ENCODE assay signal across 19 mouse cellular contexts in the genomic region with DNA sequence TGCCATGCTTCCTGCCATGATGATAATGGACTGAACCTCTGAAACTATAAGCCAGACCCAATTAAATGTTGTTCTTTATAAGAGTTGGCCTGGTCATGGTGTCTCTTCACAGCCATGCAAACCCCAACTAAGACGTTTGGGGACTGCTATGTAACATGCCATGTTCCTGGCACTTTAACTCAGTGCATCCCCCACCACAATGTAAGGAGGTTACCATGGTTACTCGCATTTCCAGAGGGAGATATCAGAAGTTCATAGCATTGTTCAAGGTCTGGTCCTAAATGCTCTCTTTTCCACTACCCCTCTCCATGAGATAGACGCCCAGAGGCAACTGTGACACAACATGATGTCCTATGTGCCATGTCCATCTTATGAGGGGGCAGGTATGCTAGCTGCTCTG. TPM values are rescaled to one million over a fixed set of nuclear protein-coding genes. Genes with fewer than 3 reads are reported as not detected.
A peak's percentile ranks its signal among the peaks of the same experiment; 100 is the strongest.
DNase-seq lines count a peak whose midpoint lies in the region; ATAC-seq and TF ChIP-seq lines count a peak whose summit lies in the region.
"Had no signal": no experiment of that assay in that cellular context is flagged by ENCODE, and none has a peak within 500 bp of the region (broad histone marks: within the 10 kb centered on the region; RNA-seq: fewer than 3 reads in every experiment).

No protein-coding gene starts in this region.

- H3K27me3 ChIP-seq in forebrain, postnatal 0 days (ENCODE audit: insufficient read depth, low read length): no peaks in the 10 kb centered on the region
- H3K27me3 ChIP-seq in forebrain, embryonic 10.5 days (ENCODE audit: poor library complexity, severe bottlenecking): no peaks in the 10 kb centered on the region
- no peaks in the 10 kb centered on the region for H3K27me3 ChIP-seq in midbrain, embryonic 15.5 days (replicated peaks)
- no peaks in the 10 kb centered on the region for H3K27me3 ChIP-seq in midbrain, embryonic 13.5 days
- H3K27me3 ChIP-seq: embryonic facial prominence, embryonic 12.5 days; heart, embryonic 12.5 days; intestine, embryonic 15.5 days had no signal

- H3K4me2 ChIP-seq in forebrain, postnatal 0 days (ENCODE audit: low read depth): no peak overlapping the region
- no peak overlapping the region for H3K4me2 ChIP-seq in midbrain, embryonic 15.5 days
- no peak overlapping the region for H3K4me2 ChIP-seq in midbrain, embryonic 13.5 days (replicated peaks)
- H3K4me2 ChIP-seq: embryonic facial prominence, embryonic 12.5 days; heart, embryonic 12.5 days; intestine, embryonic 15.5 days had no signal

- WGBS in forebrain, postnatal 0 days: 62% methylated on average over 3 of the region's 3 CpGs
- WGBS in forebrain, embryonic 10.5 days: 85% methylated on average over 3 of the region's 3 CpGs
- WGBS in midbrain, embryonic 15.5 days: 73% methylated on average over 3 of the region's 3 CpGs
- WGBS in midbrain, embryonic 13.5 days: 76% methylated on average over 3 of the region's 3 CpGs

- H3K9ac ChIP-seq in forebrain, postnatal 0 days: no peak overlapping the region
- no peak overlapping the region for H3K9ac ChIP-seq in midbrain, embryonic 15.5 days
- no peak overlapping the region for H3K9ac ChIP-seq in midbrain, embryonic 13.5 days (replicated peaks)
- H3K9ac ChIP-seq: embryonic facial prominence, embryonic 12.5 days; heart, embryonic 12.5 days; intestine, embryonic 15.5 days had no signal

- peak; percentile 34 for DNase-seq in forebrain, postnatal 0 days
- no peak for DNase-seq in forebrain, embryonic 10.5 days (ENCODE audit: extremely low spot score, low spot score)
- DNase-seq in brain, embryonic 14.5 days (ENCODE audit: low read depth): peak; percentile 30
- no peak for DNase-seq in right cerebral cortex, postnatal 36 days (ENCODE audit: low spot score in 2 of 2)
- DNase-seq: adrenal gland, adult 8-10 months; adrenal gland, postnatal 36 days; cerebellum, adult 11-12 months; cerebellum, adult 9-10 months; cerebellum, postnatal 25 days; gastrocnemius, postnatal 10 days; heart, adult 18-20 months; kidney, adult 18-20 months had no signal

- no peaks in the 10 kb centered on the region for H3K4me1 ChIP-seq in forebrain, postnatal 0 days (ENCODE audit: insufficient read depth)
- no peaks in the 10 kb centered on the region for H3K4me1 ChIP-seq in forebrain, embryonic 10.5 days
- no peaks in the 10 kb centered on the region for H3K4me1 ChIP-seq in midbrain, embryonic 15.5 days
- H3K4me1 ChIP-seq in midbrain, embryonic 13.5 days (replicated peaks): no peaks in the 10 kb centered on the region
- H3K4me1 ChIP-seq: embryonic facial prominence, embryonic 12.5 days; heart, embryonic 12.5 days; hindbrain, embryonic 10.5 days; intestine, embryonic 15.5 days had no signal

- no peaks in the 10 kb centered on the region for H3K9me3 ChIP-seq in forebrain, postnatal 0 days (ENCODE audit: low read length)
- H3K9me3 ChIP-seq in forebrain, embryonic 10.5 days: no peaks in the 10 kb centered on the region
- no peaks in the 10 kb centered on the region for H3K9me3 ChIP-seq in midbrain, embryonic 15.5 days
- H3K9me3 ChIP-seq in midbrain, embryonic 13.5 days: no peaks in the 10 kb centered on the region
- H3K9me3 ChIP-seq: embryonic facial prominence, embryonic 12.5 days; heart, embryonic 12.5 days; hindbrain, embryonic 10.5 days; intestine, embryonic 15.5 days had no signal

- no peak overlapping the region for H3K4me3 ChIP-seq in forebrain, postnatal 0 days (ENCODE audit: low read depth, low read length)
- H3K4me3 ChIP-seq in forebrain, embryonic 10.5 days: no peak overlapping the region
- H3K4me3 ChIP-seq in midbrain, embryonic 15.5 days: no peak overlapping the region
- H3K4me3 ChIP-seq in midbrain, embryonic 13.5 days (replicated peaks): no peak overlapping the region
- H3K4me3 ChIP-seq: embryonic facial prominence, embryonic 12.5 days; heart, embryonic 12.5 days; hindbrain, embryonic 10.5 days; intestine, embryonic 15.5 days had no signal

- peak; percentile 94 for ATAC-seq in forebrain, postnatal 0 days
- peak; percentile 81 for ATAC-seq in midbrain, embryonic 15.5 days (replicated peaks)
- ATAC-seq in midbrain, embryonic 13.5 days: no peak
- ATAC-seq: intestine, embryonic 15.5 days had no signal

- H3K36me3 ChIP-seq in forebrain, postnatal 0 days (ENCODE audit: insufficient read depth): no peaks in the 10 kb centered on the region
- H3K36me3 ChIP-seq in forebrain, embryonic 10.5 days (replicated peaks): no peaks in the 10 kb centered on the region
- H3K36me3 ChIP-seq in midbrain, embryonic 15.5 days (replicated peaks): no peaks in the 10 kb centered on the region
- H3K36me3 ChIP-seq in midbrain, embryonic 13.5 days: no peaks in the 10 kb centered on the region
- H3K36me3 ChIP-seq: embryonic facial prominence, embryonic 12.5 days; G1E; heart, embryonic 12.5 days; hindbrain, embryonic 10.5 days; intestine, embryonic 15.5 days had no signal

- TF ChIP-seq POLR2A in brain, embryonic 14.5 days (IDR thresholded peaks at IDR 0.05; ENCODE audit: borderline replicate concordance, extremely low read depth, insufficient read depth, insufficient read length, poor library complexity, severe bottlenecking): no peak

- TF ChIP-seq CTCF in forebrain, postnatal 0 days (IDR thresholded peaks at IDR 0.05; ENCODE audit: low read depth): no peak
- no peak for TF ChIP-seq CTCF in brain, embryonic 14.5 days (IDR thresholded peaks at IDR 0.05; ENCODE audit: borderline replicate concordance, extremely low read depth, insufficient read depth, insufficient read length)

- no peak overlapping the region for H3K27ac ChIP-seq in forebrain, postnatal 0 days (ENCODE audit: low read depth, low read length)
- H3K27ac ChIP-seq in forebrain, embryonic 10.5 days: no peak overlapping the region
- no peak overlapping the region for H3K27ac ChIP-seq in midbrain, embryonic 15.5 days
- no peak overlapping the region for H3K27ac ChIP-seq in midbrain, embryonic 13.5 days
- H3K27ac ChIP-seq: embryonic facial prominence, embryonic 12.5 days; hindbrain, embryonic 10.5 days; intestine, embryonic 15.5 days had no signal

RNA-seq across cellular contexts. Expression of gene Insig2, which starts 54.0 kb away (rescaled TPM):
- total RNA-seq in forebrain, postnatal 0 days (2014; rRNA removed): 19.5 and 35.1 TPM in 2 replicates
- 28.4 and 39.1 TPM in 2 replicates for polyA plus RNA-seq in forebrain, postnatal 0 days (2015; fragmentation: Nextera tagmentation; extraction: Ambion mirVana)
- polyA plus RNA-seq in forebrain, embryonic 10.5 days (2016; fragmentation: Nextera tagmentation; extraction: Ambion mirVana): 19.0 and 20.9 TPM in 2 replicates
- 48.0 and 49.8 TPM in 2 replicates for polyA plus RNA-seq in midbrain, embryonic 15.5 days (2015; fragmentation: Nextera tagmentation; extraction: Ambion mirVana)
- polyA plus RNA-seq in midbrain, embryonic 13.5 days (2015; fragmentation: Nextera tagmentation; extraction: Ambion mirVana): 47.7 and 50.2 TPM in 2 replicates
- 37.0 and 38.2 TPM in 2 replicates for polyA plus RNA-seq in brain, embryonic 14.5 days (2012; rRNA removed)

Comparison
In these comparisons a context has a peak if more than half of its experiments do, and no peak if none do; other contexts are left out.
1. DNase-seq: peak in forebrain, postnatal 0 days (single experiment) and brain, embryonic 14.5 days (single experiment); none in forebrain, embryonic 10.5 days (single experiment) and right cerebral cortex, postnatal 36 days (0 of 2).